Comparison of ENCODE assay signal across 31 mouse cellular contexts in genomic region chr5:123166437-123166836, GRCm38 (mm10). TPM values are rescaled to one million over a fixed set of nuclear protein-coding genes. Genes with fewer than 3 reads are reported as not detected.
"Had no signal": no experiment of that assay in that cellular context is flagged by ENCODE, and none has a peak within 500 bp of the region (broad histone marks: within the 10 kb centered on the region; RNA-seq: fewer than 3 reads in every experiment).

No protein-coding gene starts in this region.

- H3K27ac ChIP-seq: heart, adult 2 months; heart, embryonic 10.5 days; heart, embryonic 15.5 days; hindbrain, embryonic 13.5 days; hindbrain, embryonic 15.5 days; hindbrain, postnatal 0 days; layer of hippocampus, adult 2 months; left cerebral cortex, adult 2 months; limb, embryonic 13.5 days; limb, embryonic 15.5 days; liver, embryonic 12.5 days; liver, embryonic 14.5 days had no signal

- ATAC-seq: hindbrain, postnatal 0 days had no signal

- H3K27me3 ChIP-seq: heart, embryonic 12.5 days; heart, embryonic 15.5 days; hindbrain, embryonic 13.5 days; hindbrain, embryonic 15.5 days; limb, embryonic 13.5 days; limb, embryonic 15.5 days; liver, embryonic 12.5 days had no signal

- H3K9ac ChIP-seq: heart, embryonic 12.5 days; heart, embryonic 15.5 days; hindbrain, embryonic 13.5 days; hindbrain, embryonic 15.5 days; limb, embryonic 13.5 days; limb, embryonic 15.5 days; liver, embryonic 12.5 days; liver, embryonic 14.5 days had no signal

- H3K4me2 ChIP-seq: heart, embryonic 12.5 days; heart, embryonic 15.5 days; hindbrain, embryonic 13.5 days; hindbrain, embryonic 15.5 days; limb, embryonic 13.5 days; limb, embryonic 15.5 days; liver, embryonic 12.5 days had no signal

- DNase-seq: gastrocnemius, postnatal 14 days; gastrocnemius, postnatal 36 days; heart, adult 2 months; heart, postnatal 14 days; heart, postnatal 36 days; kidney, adult 18-20 months; kidney, adult 8-10 months; kidney, postnatal 10 days; kidney, postnatal 25 days; kidney, postnatal 4 days; left cerebral cortex, postnatal 4 days; lung, adult 18-20 months had no signal

- H3K4me3 ChIP-seq: heart, adult 2 months; heart, embryonic 10.5 days; heart, embryonic 12.5 days; heart, embryonic 15.5 days; hindbrain, embryonic 13.5 days; hindbrain, embryonic 15.5 days; layer of hippocampus, adult 2 months; left cerebral cortex, adult 2 months; limb, embryonic 13.5 days; limb, embryonic 15.5 days; liver, embryonic 12.5 days had no signal

- H3K9me3 ChIP-seq: heart, embryonic 10.5 days; heart, embryonic 12.5 days; heart, embryonic 15.5 days; hindbrain, embryonic 13.5 days; hindbrain, embryonic 15.5 days; limb, embryonic 13.5 days; limb, embryonic 15.5 days; liver, embryonic 12.5 days had no signal

- H3K4me1 ChIP-seq: heart, embryonic 12.5 days; hindbrain, embryonic 13.5 days had no signal

RNA-seq across cellular contexts. Expression of gene Hpd, which starts 16.1 kb away (rescaled TPM):
- total RNA-seq: gastrocnemius, postnatal 14 days; heart, adult 2 months; heart, postnatal 36 days; hematopoietic stem cell, adult 5-6 weeks; hindbrain, postnatal 0 days; layer of hippocampus, adult 2 months; layer of hippocampus, postnatal 25 days; left cerebral cortex, adult 2 months; left cerebral cortex, postnatal 25 days; left cerebral cortex, postnatal 4 days had no signal
- polyA plus RNA-seq: heart, embryonic 12.5 days; heart, embryonic 15.5 days; heart, postnatal 0 days; hindbrain, embryonic 11.5 days; hindbrain, embryonic 13.5 days; hindbrain, embryonic 15.5 days; hindbrain, postnatal 0 days; kidney, embryonic 14.5 days; limb, embryonic 11.5 days; limb, embryonic 13.5 days; limb, embryonic 15.5 days had no signal
